Mouse (Mus musculus) neural tube, embryonic 13.5 days (tissue): Measurements from ENCODE around the gene Scgb2b27. TPM values are rescaled to one million over a fixed set of nuclear protein-coding genes. Genes with fewer than 3 reads are reported as not detected.
"Not testable (repeated sequence)": the region's sequence is repeated elsewhere in the genome, so short reads cannot be mapped to it uniquely, and the experiment has no call there.

Experiments
- ATAC-seq: fragments of 200-750 bp; cut with Nextera tagmentation; 2 replicates; pipeline ENCODE4 v1.8.0; 2017; ENCODE audit warnings: low read depth, mild to moderate bottlenecking, moderate TSS enrichment, moderate library complexity
- H3K27ac ChIP-seq: fragments of 300-500 bp; sonication (generic); replicated peaks from 2 replicates; pipeline ENCODE4 v1.5.1; 2015; ENCODE audit warnings: moderate library complexity, mild to moderate bottlenecking, inconsistent platforms
- H3K27me3 ChIP-seq: fragments of 300-500 bp; sonication (generic); 2 replicates; pipeline ENCODE4 v1.6.1; 2015; ENCODE audit warnings: mild to moderate bottlenecking, inconsistent platforms
- H3K36me3 ChIP-seq: fragments of 300-500 bp; sonication (generic); 2 replicates; pipeline ENCODE4 v1.6.1; 2015; ENCODE audit warnings: mild to moderate bottlenecking, inconsistent platforms
- H3K4me1 ChIP-seq: fragments of 300-500 bp; sonication (generic); replicated peaks from 2 replicates; pipeline ENCODE4 v1.6.1; 2015; ENCODE audit warnings: inconsistent platforms
- H3K4me2 ChIP-seq: fragments of 300-500 bp; sonication (generic); 2 replicates; pipeline ENCODE4 v1.6.1; 2015; ENCODE audit warnings: inconsistent platforms, mild to moderate bottlenecking, moderate library complexity
- H3K4me3 ChIP-seq: fragments of 300-500 bp; sonication (generic); 2 replicates; pipeline ENCODE4 v1.5.1; 2015; ENCODE audit warnings: mild to moderate bottlenecking, inconsistent platforms
- H3K9ac ChIP-seq: fragments of 300-500 bp; sonication (generic); 2 replicates; pipeline ENCODE4 v1.6.1; 2015; ENCODE audit warnings: moderate library complexity, mild to moderate bottlenecking, inconsistent platforms
- H3K9me3 ChIP-seq: fragments of 300-500 bp; sonication (generic); 2 replicates; pipeline ENCODE4 v1.6.1; 2016; ENCODE audit warnings: inconsistent platforms
- WGBS: fragments of 180-500 bp; shearing (Covaris S2); methylation state at CpG from one replicate; pipeline ENCODE4 v1.1.7; 2015; 5-methylcytosine and 5-hydroxymethylcytosine counted together
- polyA plus RNA-seq: library from polyadenylated mRNA; unstranded; fragments of >200 nt; fragmentation: Nextera tagmentation; extraction: Ambion mirVana; gene quantifications from 2 replicates; pipeline ENCODE4 v1.2.1, GENCODE M21; 2015

Scgb2b27 gene
- polyA plus RNA-seq, result not detected in 2 replicates

DNA sequence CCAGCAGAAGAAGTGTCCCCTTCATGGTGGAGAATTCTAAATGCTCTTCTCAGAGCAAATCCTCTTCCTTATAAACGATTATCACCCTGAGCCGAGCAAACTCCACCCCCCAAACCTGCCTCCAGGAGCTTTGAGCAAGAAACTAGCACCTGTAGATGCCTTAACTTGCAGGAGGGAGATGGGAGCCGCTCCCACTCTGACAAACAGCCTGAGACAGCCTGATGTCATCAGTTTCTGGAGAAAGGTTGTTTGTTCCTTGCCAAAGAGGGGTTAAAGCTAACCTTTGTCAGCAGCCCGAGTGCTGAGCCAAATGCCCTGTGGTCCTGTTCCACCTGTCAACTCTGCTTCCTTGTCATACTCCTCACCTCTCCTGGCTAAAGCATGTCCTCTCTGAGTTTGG is at the start of gene Scgb2b27:
Scgb2b27 (minus strand) TSS at position 101 of the 400 bp plus-strand sequence.
- 81% methylated on average over 4 of the region's 4 CpGs for WGBS

DNA sequence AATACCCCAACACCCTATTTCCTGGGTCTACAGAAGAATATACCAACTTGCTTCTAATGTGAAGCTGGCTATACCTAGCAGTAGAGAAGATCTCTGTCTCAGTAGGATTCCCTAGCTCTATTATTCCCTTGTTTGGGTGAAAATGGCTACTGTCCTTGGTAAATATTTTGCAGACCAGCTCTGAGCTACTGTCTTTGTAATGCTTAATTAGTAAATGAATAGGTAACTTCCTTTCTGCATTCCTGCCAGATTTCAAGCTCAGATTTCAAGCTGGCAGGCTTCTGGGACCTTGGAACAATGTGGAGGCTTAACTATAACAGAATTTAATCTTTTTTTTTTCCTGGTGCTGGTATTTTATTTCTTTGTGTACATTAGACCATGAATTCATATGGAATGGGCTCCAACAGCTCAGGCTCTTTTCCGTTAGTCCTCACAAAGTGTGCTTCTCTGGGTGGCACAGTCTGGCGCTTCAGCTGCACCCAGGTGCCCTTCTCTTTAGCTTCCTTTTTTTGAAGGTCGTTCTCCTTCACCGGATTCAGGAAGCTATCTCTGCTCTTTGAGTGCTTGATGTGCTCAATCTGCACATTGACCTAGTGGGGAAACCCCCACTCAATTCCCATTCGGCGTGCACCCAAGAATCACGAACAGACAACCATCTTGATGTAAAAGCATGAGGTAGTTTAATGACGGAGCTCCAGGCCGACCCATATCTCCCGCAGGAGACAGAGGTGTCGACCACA is 22.5 kb upstream of the Scgb2b27 start:
- WGBS, result 91% methylated on average over 11 of the region's 11 CpGs

More for the DNA sequence above, at the start of gene Scgb2b27:
- H3K9ac ChIP-seq, result no peak within 1 kb of the TSS
- H3K36me3 ChIP-seq, result no peaks in the 10 kb centered on the region
- H3K4me3 ChIP-seq, result no peak within 1 kb of the TSS
- no peaks in the 10 kb centered on the region for H3K27me3 ChIP-seq
- no peaks in the 10 kb centered on the region for H3K4me1 ChIP-seq
- no peak within 1 kb of the TSS for H3K4me2 ChIP-seq
- no peak for ATAC-seq
- H3K27ac ChIP-seq, result no peak within 1 kb of the TSS
- H3K9me3 ChIP-seq, result peaks cover 23% of the 10 kb centered on the region; the same call in 1 of the 2 replicates

GRCm38 (mm10) chr7:34034579-34034978 is 20.8 kb upstream of the Scgb2b27 start:
- H3K4me3 ChIP-seq, H3K36me3 ChIP-seq, H3K27me3 ChIP-seq, H3K4me1 ChIP-seq, ATAC-seq, H3K4me2 ChIP-seq, H3K9ac ChIP-seq, H3K27ac ChIP-seq: not testable (repeated sequence)
- 68% methylated on average over 2 of the region's 4 CpGs for WGBS
- peaks cover 39% of the 10 kb centered on the region for H3K9me3 ChIP-seq

More for the DNA sequence above, 22.5 kb upstream of the Scgb2b27 start:
- not testable (repeated sequence) for H3K27me3 ChIP-seq, ATAC-seq, H3K9ac ChIP-seq, H3K27ac ChIP-seq, H3K4me1 ChIP-seq, H3K4me2 ChIP-seq, H3K4me3 ChIP-seq, H3K36me3 ChIP-seq
- peaks cover 30% of the 10 kb centered on the region for H3K9me3 ChIP-seq

DNA sequence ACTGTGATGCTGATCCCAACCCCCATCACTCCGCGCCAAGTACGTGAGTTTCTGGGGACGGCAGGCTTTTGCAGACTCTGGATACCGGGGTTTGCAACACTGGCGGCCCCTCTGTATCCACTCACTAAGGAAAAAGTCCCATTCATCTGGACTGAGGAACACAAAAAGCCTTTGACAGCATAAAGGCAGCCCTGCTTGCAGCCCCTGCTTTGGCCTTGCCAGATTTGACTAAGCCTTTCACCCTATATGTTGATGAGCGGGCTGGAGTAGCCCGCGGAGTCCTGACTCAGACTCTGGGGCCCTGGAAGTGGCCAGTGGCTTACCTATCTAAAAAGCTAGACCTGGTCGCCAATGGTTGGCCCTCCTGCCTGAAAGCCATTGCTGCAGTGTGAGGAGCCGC is 16.3 kb upstream of the Scgb2b27 start:
- Histone ChIP-seq H3K27ac (no peak overlapping the region), H3K9ac (no peak overlapping the region), H3K4me3 (no peak overlapping the region), H3K4me2 (no peak overlapping the region), H3K27me3 (no peaks in the 10 kb centered on the region), H3K4me1 (no peaks in the 10 kb centered on the region), H3K9me3 (peaks cover 59% of the 10 kb centered on the region), H3K36me3 (no peaks in the 10 kb centered on the region)
- WGBS, result 95% methylated on average over 11 of the region's 11 CpGs
- no peak for ATAC-seq

DNA sequence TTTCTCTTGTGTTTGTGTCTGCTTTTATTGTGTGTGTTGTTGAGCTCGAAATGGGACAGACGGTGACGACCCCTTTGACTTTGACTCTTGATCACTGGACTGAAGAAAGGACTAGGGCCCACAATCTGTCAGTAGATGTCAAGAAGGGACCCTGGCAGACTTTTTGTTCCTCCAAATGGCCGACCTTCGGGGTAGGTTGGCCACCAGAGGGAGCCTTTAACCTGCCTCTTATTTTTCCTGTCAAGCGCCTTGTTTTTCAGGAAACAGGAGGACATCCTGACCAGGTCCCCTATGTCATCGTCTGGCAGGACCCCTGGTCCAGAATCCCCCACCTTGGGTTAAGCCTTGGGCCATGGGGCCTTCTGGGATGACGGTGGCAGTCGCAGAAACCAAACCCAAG is 13.5 kb upstream of the Scgb2b27 start:
- H3K4me3 ChIP-seq, H3K36me3 ChIP-seq, H3K27ac ChIP-seq, H3K4me2 ChIP-seq, ATAC-seq, H3K4me1 ChIP-seq, H3K9ac ChIP-seq, H3K27me3 ChIP-seq: not testable (repeated sequence)
- peaks cover 62% of the 10 kb centered on the region for H3K9me3 ChIP-seq
- 85% methylated on average over 9 of the region's 9 CpGs for WGBS

DNA sequence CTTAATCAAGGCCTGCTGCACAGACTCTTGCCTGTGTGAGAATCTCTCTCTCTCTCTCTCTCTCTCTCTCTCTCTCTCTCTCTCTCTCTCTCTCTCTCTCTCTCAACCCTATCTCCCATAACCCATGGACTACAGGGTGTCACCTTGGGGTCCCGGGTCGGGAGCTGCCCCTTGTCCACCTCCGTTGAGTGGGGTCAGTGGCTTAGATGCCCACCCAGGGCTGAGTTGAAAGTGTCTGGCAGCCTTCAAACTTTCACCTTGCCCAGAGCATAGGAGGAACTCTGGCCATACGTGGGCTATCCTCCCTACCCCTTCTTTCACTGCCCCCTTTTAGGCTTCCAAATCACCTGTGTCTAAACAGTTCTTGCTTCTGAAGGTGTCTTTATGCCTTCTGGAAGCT is 11.9 kb upstream of the Scgb2b27 start:
- no peak for ATAC-seq
- peaks cover 57% of the 10 kb centered on the region for H3K9me3 ChIP-seq
- WGBS, result 92% methylated on average over 4 of the region's 4 CpGs

DNA sequence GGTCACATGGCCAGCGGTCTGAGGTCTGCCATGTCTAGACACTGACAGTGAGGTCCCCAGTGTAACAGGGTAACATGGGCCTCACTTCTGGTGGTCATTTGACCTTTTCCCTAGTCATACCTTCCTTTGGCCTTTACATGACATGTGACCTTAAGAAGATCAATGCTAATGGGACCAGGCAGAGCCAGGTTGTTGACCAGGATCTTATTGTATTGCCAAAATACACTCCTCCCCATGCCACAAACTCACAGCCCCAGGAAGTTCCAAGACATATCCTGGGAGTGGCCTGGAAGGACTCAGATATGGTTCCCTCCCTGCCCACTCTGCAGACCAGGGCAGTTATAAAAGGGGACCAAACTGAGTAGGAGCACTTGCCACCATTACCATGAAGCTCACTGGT is 7.4 kb upstream of the Scgb2b27 start, which contains the start of gene Scgb1b27:
Scgb1b27 (plus strand) TSS at position 301 of the 400 bp plus-strand sequence.
- not testable (repeated sequence) for H3K9ac ChIP-seq, H3K4me3 ChIP-seq, H3K27me3 ChIP-seq, ATAC-seq, H3K27ac ChIP-seq, H3K4me2 ChIP-seq, H3K36me3 ChIP-seq, H3K4me1 ChIP-seq
- 100% methylated on average over 1 of the region's 1 CpGs for WGBS
- peaks cover 41% of the 10 kb centered on the region for H3K9me3 ChIP-seq

More for the DNA sequence above, 11.9 kb upstream of the Scgb2b27 start:
- no peak overlapping the region for H3K9ac ChIP-seq
- no peaks in the 10 kb centered on the region for H3K4me1 ChIP-seq
- no peak overlapping the region for H3K4me3 ChIP-seq
- H3K27me3 ChIP-seq, result no peaks in the 10 kb centered on the region
- no peak overlapping the region for H3K4me2 ChIP-seq
- H3K27ac ChIP-seq, result no peak overlapping the region
- H3K36me3 ChIP-seq, result no peaks in the 10 kb centered on the region

- peaks cover 22% of the 10 kb centered on the region; the same call in 1 of the 2 replicates for H3K9me3 ChIP-seq
- ATAC-seq, H3K36me3 ChIP-seq, H3K4me2 ChIP-seq, H3K4me1 ChIP-seq, H3K4me3 ChIP-seq, H3K27ac ChIP-seq, H3K9ac ChIP-seq, H3K27me3 ChIP-seq: not testable (repeated sequence)
- 34% methylated on average over 8 of the region's 9 CpGs for WGBS
Measured at GRCm38 (mm10) chr7:33982281-33982680, 31.5 kb downstream of the Scgb2b27 start.

Other genes with a start within 250 kb of the Scgb2b27 start
- not detected in 2 replicates for gene Scgb2b26, start 68.9 kb downstream of the Scgb2b27 start, polyA plus RNA-seq
- gene Scgb1b27, start 7.5 kb upstream of the Scgb2b27 start, polyA plus RNA-seq, result not detected in 2 replicates
- not detected in 2 replicates for gene Scgb1b30, start 81.5 kb upstream of the Scgb2b27 start, polyA plus RNA-seq
- 3.2 and 5.2 TPM in 2 replicates for gene Wtip, start 119.3 kb upstream of the Scgb2b27 start, polyA plus RNA-seq
- gene Uba2, start 155.7 kb upstream of the Scgb2b27 start, polyA plus RNA-seq, result 188 and 193 TPM in 2 replicates
- 77.9 and 83.8 TPM in 2 replicates for gene Pdcd2l, start 182.7 kb upstream of the Scgb2b27 start, polyA plus RNA-seq
- gene Gpi1, start 216.4 kb upstream of the Scgb2b27 start, polyA plus RNA-seq, result 209 and 242 TPM in 2 replicates
- not detected in 2 replicates for gene Gm6096, start 237.1 kb upstream of the Scgb2b27 start, polyA plus RNA-seq